Mouse (Mus musculus) liver, adult 2 months (tissue): ENCODE results near the gene Wdr27.

Experiments used
- CTCF ChIP-seq: fragments of 200-500 bp; IDR thresholded peaks from 2 replicates; pipeline ENCODE4 v1.5.1; 2011; ENCODE audit warnings: low read depth, low read length, control low read depth
- POLR2A ChIP-seq: fragments of 200-500 bp; IDR thresholded peaks from 2 replicates; pipeline ENCODE4 v1.6.1; 2011; ENCODE audit warnings: low read length, control low read depth; ENCODE audit not compliant: insufficient read depth; ENCODE audit errors: extremely low read depth

- TF ChIP-seq CTCF (no peak), POLR2A (no peak)
Observed at GRCm38 (mm10) chr17:14806808-14807207, 136.2 kb downstream of the Wdr27 start.
